Mouse (Mus musculus) limb, embryonic 14.5 days (tissue): ENCODE data around the gene Slc44a5. TPM values are rescaled to one million over a fixed set of nuclear protein-coding genes. Genes with fewer than 3 reads are reported as not detected.

Source experiments
- ATAC-seq: fragments of 200-750 bp; cut with Nextera tagmentation; 2 replicates; pipeline ENCODE4 v1.8.0; 2017; ENCODE audit warnings: low read depth, moderate number of reproducible peaks, moderate TSS enrichment; ENCODE audit not compliant: low FRiP score
- DNase-seq: peaks from one replicate; pipeline ENCODE4 v3.0.0-alpha.2; 2015; ENCODE audit warnings: low spot score
- H3K27ac ChIP-seq: fragments of 300-500 bp; sonication (generic); replicated peaks from 2 replicates; pipeline ENCODE4 v1.5.1; 2014; ENCODE audit warnings: low read depth, mild to moderate bottlenecking, low read length, moderate library complexity, mixed read lengths
- H3K27me3 ChIP-seq: fragments of 300-500 bp; sonication (generic); 2 replicates; pipeline ENCODE4 v1.6.1; 2014; ENCODE audit warnings: low read length, mixed read lengths; ENCODE audit not compliant: control insufficient read depth, insufficient read depth
- H3K36me3 ChIP-seq: fragments of 300-500 bp; sonication (generic); 2 replicates; pipeline ENCODE4 v1.6.1; 2014; ENCODE audit warnings: mild to moderate bottlenecking, low read length, moderate library complexity, mixed read lengths; ENCODE audit not compliant: control insufficient read depth, insufficient read depth
- H3K4me1 ChIP-seq: fragments of 300-500 bp; sonication (generic); 2 replicates; pipeline ENCODE4 v1.6.1; 2014; ENCODE audit warnings: antibody characterized with exemption, low read length, mixed read lengths; ENCODE audit not compliant: control insufficient read depth, insufficient read depth
- H3K4me2 ChIP-seq: fragments of 300-500 bp; sonication (generic); replicated peaks from 2 replicates; pipeline ENCODE4 v1.6.1; 2014; ENCODE audit warnings: low read depth, mild to moderate bottlenecking, low read length, moderate library complexity; ENCODE audit not compliant: severe bottlenecking
- H3K4me3 ChIP-seq: fragments of 300-500 bp; sonication (generic); replicated peaks from 2 replicates; pipeline ENCODE4 v1.5.1; 2014; ENCODE audit warnings: low read length
- H3K9ac ChIP-seq: fragments of 300-500 bp; sonication (generic); 2 replicates; pipeline ENCODE4 v1.6.1; 2014; ENCODE audit warnings: mild to moderate bottlenecking, low read depth, low read length, moderate library complexity; ENCODE audit not compliant: severe bottlenecking
- H3K9me3 ChIP-seq: fragments of 300-500 bp; sonication (generic); 2 replicates; pipeline ENCODE4 v1.6.1; 2016; ENCODE audit warnings: low read length; ENCODE audit not compliant: control insufficient read depth
- POLR2A ChIP-seq: fragments of 200-500 bp; IDR thresholded peaks from 2 replicates; pipeline ENCODE4 v1.8.0; 2012; ENCODE audit warnings: inconsistent platforms, mild to moderate bottlenecking, moderate library complexity, borderline replicate concordance; ENCODE audit not compliant: insufficient read depth, insufficient read length; ENCODE audit errors: extremely low read depth
- WGBS: fragments of 180-500 bp; shearing (Covaris S2); extraction: QIAGEN DNeasy Blood & Tissue Kit; methylation state at CpG from one replicate; pipeline ENCODE4 v1.1.7; 2014; 5-methylcytosine and 5-hydroxymethylcytosine counted together
- polyA plus RNA-seq, 2 experiments: library from polyadenylated mRNA; depleted of rRNA in 1 of 2; stranded (reverse) in 1 of 2; unstranded in 1 of 2; fragments of >200 nt; fragmentation: Nextera tagmentation in 1 of 2; extraction: Ambion mirVana in 1 of 2; gene quantifications; 2 replicates each; pipeline versions ENCODE4 v1.2.1 to v1.2.3; 2012 to 2014

Gene Slc44a5
- polyA plus RNA-seq, 2 experiments, result 1.5 to 2.8 TPM

GRCm38 (mm10) chr3:154288429-154289069 is 315.3 kb downstream of the Slc44a5 start:
- no peak for ATAC-seq
- H3K27ac ChIP-seq, result no peak overlapping the region
- WGBS, result 84% methylated on average over 4 of the region's 4 CpGs

DNA sequence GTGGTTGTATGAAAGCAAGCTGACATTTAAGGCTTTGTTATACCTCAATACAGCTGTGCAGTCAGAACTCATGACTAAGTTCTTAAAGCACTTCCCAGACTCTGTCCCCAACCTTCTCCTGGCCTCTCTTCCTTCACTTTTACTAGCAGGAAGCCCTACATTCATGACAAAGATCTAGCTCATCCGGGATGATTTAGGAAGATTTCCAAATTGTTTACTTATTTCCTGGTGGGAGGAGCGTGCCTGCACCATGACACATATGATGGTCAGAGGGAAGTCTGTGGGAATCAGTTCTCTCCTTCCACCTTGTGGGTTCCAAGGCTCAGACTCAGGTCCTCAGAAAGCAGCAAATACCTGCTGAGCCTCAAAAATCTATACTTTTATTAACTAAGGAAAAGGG is 317.1 kb downstream of the Slc44a5 start:
- ATAC-seq (no peak), DNase-seq (no peak)
- H3K27ac ChIP-seq, result no peak overlapping the region
- 0 out of 2 replicates have a peak, but pooled peaks cover 9% of the 10 kb centered on the region for H3K27me3 ChIP-seq
- TF ChIP-seq POLR2A, result no peak
- 85% methylated on average over 2 of the region's 2 CpGs for WGBS
- H3K4me3 ChIP-seq, result no peak overlapping the region
- no peaks in the 10 kb centered on the region for H3K4me1 ChIP-seq
- no peak overlapping the region for H3K9ac ChIP-seq
- no peak overlapping the region for H3K4me2 ChIP-seq
- no peaks in the 10 kb centered on the region for H3K36me3 ChIP-seq
- H3K9me3 ChIP-seq, result no peaks in the 10 kb centered on the region

More at GRCm38 (mm10) chr3:154288429-154289069, 315.3 kb downstream of the Slc44a5 start:
- Histone ChIP-seq H3K9me3 (no peaks in the 10 kb centered on the region), H3K9ac (no peak overlapping the region), H3K4me3 (no peak overlapping the region), H3K36me3 (no peaks in the 10 kb centered on the region), H3K4me1 (peaks cover 2% of the 10 kb centered on the region), H3K27me3 (0 out of 2 replicates have a peak, but pooled peaks cover 9% of the 10 kb centered on the region), H3K4me2 (no peak overlapping the region)
- no peak for DNase-seq
- no peak for TF ChIP-seq POLR2A

DNA sequence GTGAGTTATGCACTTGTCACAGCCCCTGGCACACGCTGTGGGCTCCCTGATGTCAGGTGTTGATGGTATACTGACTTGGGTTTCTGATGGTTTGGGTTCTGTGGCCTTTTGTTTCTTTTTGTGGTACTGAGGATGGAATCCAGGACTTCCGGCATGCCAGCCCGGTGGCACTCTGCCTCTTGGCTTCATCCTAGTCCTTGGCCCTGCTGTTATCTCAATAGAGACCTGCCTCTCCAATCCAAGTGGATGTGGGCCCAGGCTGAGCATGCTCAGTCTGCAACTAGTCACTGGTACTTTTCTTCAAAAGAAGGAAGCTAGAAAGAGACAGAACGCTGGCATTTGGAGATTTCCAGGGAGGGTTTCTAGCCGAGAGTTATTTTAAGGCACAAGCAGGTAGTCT is 318.9 kb downstream of the Slc44a5 start:
- Histone ChIP-seq H3K27me3 (0 out of 2 replicates have a peak, but pooled peaks cover 9% of the 10 kb centered on the region), H3K4me1 (no peaks in the 10 kb centered on the region), H3K9me3 (no peaks in the 10 kb centered on the region), H3K4me2 (no peak overlapping the region), H3K27ac (no peak overlapping the region), H3K4me3 (no peak overlapping the region), H3K36me3 (no peaks in the 10 kb centered on the region), H3K9ac (no peak overlapping the region)
- 70% methylated on average over 5 of the region's 5 CpGs for WGBS
- no peak for DNase-seq
- no peak for TF ChIP-seq POLR2A
- ATAC-seq, result no peak

DNA sequence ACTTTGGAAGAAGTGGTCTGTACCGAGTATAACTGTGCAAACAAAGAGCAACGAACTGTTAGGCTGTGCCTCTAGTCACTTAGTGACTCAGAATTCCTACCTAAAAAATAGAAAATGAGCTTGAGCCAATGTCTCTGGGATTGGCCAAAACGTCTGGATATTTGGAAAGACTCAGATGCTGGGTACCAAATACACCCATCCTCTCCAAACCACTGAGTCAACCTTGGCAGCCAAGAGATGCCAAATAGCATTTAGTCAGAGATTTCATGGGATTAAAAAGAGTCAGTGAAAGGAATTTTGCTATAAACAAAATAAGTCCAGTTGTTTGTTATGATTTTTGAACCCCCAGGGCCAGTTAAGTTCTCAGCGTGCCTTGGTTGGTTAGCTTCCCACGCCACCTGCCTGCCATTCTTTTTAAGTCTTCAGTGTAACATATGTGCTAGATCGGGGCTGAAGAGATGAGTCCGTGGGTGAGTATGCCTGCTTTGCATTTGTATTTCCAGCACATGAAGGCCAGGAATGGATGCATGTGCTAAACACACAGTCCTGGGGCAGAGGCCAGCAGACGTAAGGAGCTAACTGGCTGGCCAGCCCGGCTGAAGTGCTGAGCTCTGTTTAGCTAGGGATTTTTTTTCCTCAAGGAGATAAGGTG is 320.7 kb downstream of the Slc44a5 start:
- H3K4me2 ChIP-seq, result no peak overlapping the region
- H3K4me1 ChIP-seq, result no peaks in the 10 kb centered on the region
- H3K27me3 ChIP-seq, result 0 out of 2 replicates have a peak, but pooled peaks cover 9% of the 10 kb centered on the region
- H3K36me3 ChIP-seq, result no peaks in the 10 kb centered on the region
- no peak for TF ChIP-seq POLR2A
- ATAC-seq (no peak), DNase-seq (no peak)
- WGBS, result 79% methylated on average over 9 of the region's 9 CpGs
- H3K4me3 ChIP-seq, result no peak overlapping the region
- H3K9me3 ChIP-seq, result no peaks in the 10 kb centered on the region
- H3K9ac ChIP-seq, result no peak overlapping the region
- no peak overlapping the region for H3K27ac ChIP-seq

DNA sequence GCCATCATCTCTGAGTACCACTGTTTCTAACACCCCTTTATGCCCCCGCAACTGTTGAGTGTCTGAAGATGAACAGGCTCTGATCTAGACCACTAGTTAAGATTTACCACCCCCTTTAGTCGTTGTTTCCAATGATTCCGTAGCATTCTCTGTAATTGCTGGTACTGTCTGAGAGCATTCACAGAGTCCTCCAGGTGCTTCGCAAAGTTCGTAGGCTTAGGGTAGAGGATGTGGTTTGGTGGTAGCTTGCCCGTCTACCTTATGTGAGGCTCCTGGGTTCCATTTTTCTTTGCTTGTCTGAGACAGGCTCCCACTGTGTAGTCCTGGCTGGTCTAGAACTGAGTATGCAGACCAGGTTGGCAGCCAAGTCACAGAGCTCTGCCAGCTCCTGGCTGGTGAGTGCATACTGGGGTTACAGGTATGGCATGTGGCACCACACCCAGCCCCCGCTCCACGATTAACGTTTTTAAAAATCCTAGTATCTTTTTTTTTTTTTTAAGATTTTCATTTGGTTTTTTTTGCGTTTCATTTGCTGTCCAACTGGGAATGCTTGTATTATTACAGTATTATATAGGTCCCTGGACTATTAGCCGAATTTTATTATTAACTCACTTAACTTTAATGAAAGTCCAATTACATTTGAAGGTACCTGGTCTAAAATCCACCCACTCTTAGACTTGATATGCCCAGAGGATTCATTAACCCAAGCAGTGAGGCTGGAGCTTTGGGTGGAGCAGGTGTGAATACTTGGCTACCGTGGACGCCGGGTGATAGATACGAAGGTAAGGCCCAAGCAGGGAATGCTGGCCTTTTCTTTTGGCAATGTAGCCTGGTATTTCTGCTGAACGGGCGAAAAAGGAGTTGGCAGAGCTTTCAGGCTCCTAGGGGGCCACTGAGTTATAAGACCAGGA is 321.9 kb downstream of the Slc44a5 start:
- H3K36me3 ChIP-seq, result no peaks in the 10 kb centered on the region
- no peak for TF ChIP-seq POLR2A
- H3K27ac ChIP-seq, result no peak overlapping the region
- H3K9ac ChIP-seq, result no peak overlapping the region
- 60% methylated on average over 17 of the region's 17 CpGs for WGBS
- 0 out of 2 replicates have a peak, but pooled peaks cover 9% of the 10 kb centered on the region for H3K27me3 ChIP-seq
- peak; percentile 74; the same call in 1 of the 2 replicates for ATAC-seq
- peak; percentile 52 for DNase-seq
- H3K9me3 ChIP-seq, result no peaks in the 10 kb centered on the region
- H3K4me1 ChIP-seq, result no peaks in the 10 kb centered on the region
- no peak overlapping the region for H3K4me2 ChIP-seq
- no peak overlapping the region for H3K4me3 ChIP-seq
